Mouse (Mus musculus): ENCODE data around the gene Hbb-bh2. TPM values are rescaled to one million over a fixed set of nuclear protein-coding genes. Genes with fewer than 3 reads are reported as not detected.
"Not testable (repeated sequence)": the region's sequence is repeated elsewhere in the genome, so short reads cannot be mapped to it uniquely, and the experiment has no call there.

The Hbb-bh2 gene
- polyA plus RNA-seq, 1 experiment from 2014 or later, result not detected

- no peak within 1 kb of the TSS for H3K27ac ChIP-seq
- ATAC-seq (replicated peaks), result no peak
- H3K4me2 ChIP-seq, result no peak within 1 kb of the TSS
- no peaks in the 10 kb centered on the region for H3K4me1 ChIP-seq
- H3K9me3 ChIP-seq, result no peaks in the 10 kb centered on the region
- 86% methylated on average over 2 of the region's 2 CpGs for WGBS
- no peak within 1 kb of the TSS for H3K9ac ChIP-seq
- no peaks in the 10 kb centered on the region for H3K27me3 ChIP-seq (replicated peaks)
- no peak within 1 kb of the TSS for H3K4me3 ChIP-seq
- no peaks in the 10 kb centered on the region for H3K36me3 ChIP-seq (replicated peaks)
Observed at GRCm38 (mm10) chr7:103843034-103843433, 2.7 kb upstream of the Hbb-bh2 start, which contains the start of gene Hbb-bh1. TSS of gene Hbb-bh1 (minus strand) at chr7:103843164.

DNA sequence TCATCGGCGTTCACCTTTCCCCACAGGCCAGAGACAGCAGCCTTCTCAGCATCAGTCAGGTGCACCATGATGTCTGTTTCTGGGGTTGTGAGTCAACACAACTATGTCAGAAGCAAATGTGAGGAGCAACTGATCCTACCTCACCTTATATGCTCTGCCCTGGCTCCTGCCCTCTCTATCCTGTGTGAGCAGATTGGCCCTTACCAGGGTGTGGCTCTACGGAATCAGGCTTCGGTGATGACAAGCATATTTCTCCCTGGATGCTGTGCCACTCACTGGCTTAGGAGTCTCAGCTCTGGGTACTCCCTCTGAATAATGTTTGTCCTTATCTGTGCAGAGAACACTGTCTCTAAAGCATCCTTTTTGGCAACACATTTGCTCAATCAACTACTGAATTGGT, 12.5 kb downstream of the Hbb-bh2 start, which contains the start of gene Hbb-bs:
TSS of gene Hbb-bs (minus strand) at position 289 of the 400 bp plus-strand sequence.
- Histone ChIP-seq H3K9me3 (no peaks in the 10 kb centered on the region), H3K9ac (no peak within 1 kb of the TSS), H3K27ac (no peak within 1 kb of the TSS), H3K27me3 (replicated peaks) (no peaks in the 10 kb centered on the region), H3K36me3 (replicated peaks) (no peaks in the 10 kb centered on the region), H3K4me1 (no peaks in the 10 kb centered on the region), H3K4me2 (no peak within 1 kb of the TSS), H3K4me3 (no peak within 1 kb of the TSS)
- WGBS, result 94% methylated on average over 4 of the region's 4 CpGs
- ATAC-seq (replicated peaks), result no peak

DNA sequence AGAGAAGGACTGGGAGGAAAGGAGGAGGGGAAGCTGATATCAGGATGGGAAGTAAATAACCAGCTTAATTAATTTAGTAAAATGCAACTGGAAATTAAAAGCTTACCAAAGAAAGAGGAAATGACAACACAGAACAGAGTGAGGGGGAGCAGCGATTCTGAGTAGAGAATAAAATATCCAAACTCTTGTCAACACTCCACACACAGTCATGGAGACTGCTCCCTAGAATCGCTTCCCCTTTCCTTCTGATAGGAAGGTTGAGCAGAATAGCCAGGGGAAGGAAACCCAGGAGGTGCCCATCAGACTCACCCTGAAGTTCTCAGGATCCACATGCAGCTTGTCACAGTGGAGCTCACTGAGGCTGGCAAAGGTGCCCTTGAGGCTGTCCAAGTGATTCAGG, 13.2 kb downstream of the Hbb-bh2 start:
- H3K4me2 ChIP-seq; H3K9me3 ChIP-seq; H3K9ac ChIP-seq; H3K27ac ChIP-seq; H3K4me3 ChIP-seq; H3K36me3 ChIP-seq (replicated peaks); H3K4me1 ChIP-seq; H3K27me3 ChIP-seq (replicated peaks); ATAC-seq (replicated peaks): not testable (repeated sequence)
- no CpG with 5 or more reads among the region's 2 CpGs for WGBS

GRCm38 (mm10) chr7:103826255-103826887, 13.9 kb downstream of the Hbb-bh2 start:
- H3K9me3 ChIP-seq, result no peaks in the 10 kb centered on the region
- no peak overlapping the region for H3K4me2 ChIP-seq
- H3K4me1 ChIP-seq, result no peaks in the 10 kb centered on the region
- no peak overlapping the region for H3K4me3 ChIP-seq
- ATAC-seq (replicated peaks), result no peak
- H3K27me3 ChIP-seq (replicated peaks), result no peaks in the 10 kb centered on the region
- H3K36me3 ChIP-seq (replicated peaks), result no peaks in the 10 kb centered on the region
- H3K27ac ChIP-seq, result no peak overlapping the region
- WGBS, result 46% methylated on average over 3 of the region's 3 CpGs
- no peak overlapping the region for H3K9ac ChIP-seq

- Histone ChIP-seq H3K36me3 (replicated peaks) (no peaks in the 10 kb centered on the region), H3K27me3 (replicated peaks) (no peaks in the 10 kb centered on the region), H3K4me2 (no peak overlapping the region), H3K4me1 (no peaks in the 10 kb centered on the region), H3K4me3 (no peak overlapping the region), H3K9me3 (no peaks in the 10 kb centered on the region), H3K27ac (no peak overlapping the region), H3K9ac (no peak overlapping the region)
- no peak for ATAC-seq (replicated peaks)
- WGBS, result 90% methylated on average over 3 of the region's 3 CpGs
Observed at GRCm38 (mm10) chr7:103825536-103826254, 14.6 kb downstream of the Hbb-bh2 start.

GRCm38 (mm10) chr7:103824597-103824996, 15.7 kb downstream of the Hbb-bh2 start:
- ATAC-seq (replicated peaks), result no peak
- WGBS, result 88% methylated on average over 2 of the region's 2 CpGs
- Histone ChIP-seq H3K4me2 (no peak overlapping the region), H3K9me3 (no peaks in the 10 kb centered on the region), H3K36me3 (replicated peaks) (no peaks in the 10 kb centered on the region), H3K4me1 (no peaks in the 10 kb centered on the region), H3K4me3 (no peak overlapping the region), H3K27ac (no peak overlapping the region), H3K9ac (no peak overlapping the region), H3K27me3 (replicated peaks) (no peaks in the 10 kb centered on the region)

GRCm38 (mm10) chr7:103815085-103815484, 25.2 kb downstream of the Hbb-bh2 start:
- 86% methylated on average over 1 of the region's 2 CpGs for WGBS
- H3K27me3 ChIP-seq (replicated peaks); H3K4me2 ChIP-seq; H3K9me3 ChIP-seq; H3K9ac ChIP-seq; H3K27ac ChIP-seq; H3K4me1 ChIP-seq; H3K36me3 ChIP-seq (replicated peaks); ATAC-seq (replicated peaks); H3K4me3 ChIP-seq: not testable (repeated sequence)

GRCm38 (mm10) chr7:103813766-103814165, 26.6 kb downstream of the Hbb-bh2 start, which contains the start of gene Hbb-bt:
TSS of gene Hbb-bt (minus strand) at chr7:103813996.
- no peaks in the 10 kb centered on the region for H3K4me1 ChIP-seq
- no peak for ATAC-seq (replicated peaks)
- no peak within 1 kb of the TSS for H3K9ac ChIP-seq
- no peaks in the 10 kb centered on the region for H3K36me3 ChIP-seq (replicated peaks)
- 80% methylated on average over 3 of the region's 3 CpGs for WGBS
- H3K27ac ChIP-seq, result no peak within 1 kb of the TSS
- H3K9me3 ChIP-seq, result no peaks in the 10 kb centered on the region
- H3K4me3 ChIP-seq, result no peak within 1 kb of the TSS
- no peak within 1 kb of the TSS for H3K4me2 ChIP-seq
- H3K27me3 ChIP-seq (replicated peaks), result no peaks in the 10 kb centered on the region

DNA sequence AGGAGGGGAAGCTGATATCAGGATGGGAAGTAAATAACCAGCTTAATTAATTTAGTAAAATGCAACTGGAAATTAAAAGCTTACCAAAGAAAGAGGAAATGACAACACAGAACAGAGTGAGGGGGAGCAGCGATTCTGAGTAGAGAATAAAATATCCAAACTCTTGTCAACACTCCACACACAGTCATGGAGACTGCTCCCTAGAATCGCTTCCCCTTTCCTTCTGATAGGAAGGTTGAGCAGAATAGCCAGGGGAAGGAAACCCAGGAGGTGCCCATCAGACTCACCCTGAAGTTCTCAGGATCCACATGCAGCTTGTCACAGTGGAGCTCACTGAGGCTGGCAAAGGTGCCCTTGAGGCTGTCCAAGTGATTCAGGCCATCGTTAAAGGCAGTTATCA, 27.2 kb downstream of the Hbb-bh2 start:
- H3K4me3 ChIP-seq; ATAC-seq (replicated peaks); H3K27ac ChIP-seq; H3K9me3 ChIP-seq; H3K4me2 ChIP-seq; H3K4me1 ChIP-seq; H3K9ac ChIP-seq; H3K27me3 ChIP-seq (replicated peaks); H3K36me3 ChIP-seq (replicated peaks): not testable (repeated sequence)
- no CpG with 5 or more reads among the region's 3 CpGs for WGBS

- H3K9ac ChIP-seq, result no peak overlapping the region
- no peak overlapping the region for H3K27ac ChIP-seq
- no peak overlapping the region for H3K4me3 ChIP-seq
- 76% methylated on average over 1 of the region's 1 CpGs for WGBS
- H3K9me3 ChIP-seq, result no peaks in the 10 kb centered on the region
- H3K4me2 ChIP-seq, result no peak overlapping the region
- no peaks in the 10 kb centered on the region for H3K4me1 ChIP-seq
- ATAC-seq (replicated peaks), result no peak
- no peaks in the 10 kb centered on the region for H3K36me3 ChIP-seq (replicated peaks)
- no peaks in the 10 kb centered on the region for H3K27me3 ChIP-seq (replicated peaks)
Observed at GRCm38 (mm10) chr7:103812174-103812573, 28.1 kb downstream of the Hbb-bh2 start.

GRCm38 (mm10) chr7:103811223-103811845, 29.0 kb downstream of the Hbb-bh2 start:
- H3K27ac ChIP-seq, result no peak overlapping the region
- H3K4me2 ChIP-seq, result no peak overlapping the region
- no peaks in the 10 kb centered on the region for H3K27me3 ChIP-seq (replicated peaks)
- no peak overlapping the region for H3K9ac ChIP-seq
- H3K4me3 ChIP-seq, result no peak overlapping the region
- 88% methylated on average over 1 of the region's 1 CpGs for WGBS
- H3K9me3 ChIP-seq, result no peaks in the 10 kb centered on the region
- H3K4me1 ChIP-seq, result no peaks in the 10 kb centered on the region
- ATAC-seq (replicated peaks), result no peak
- H3K36me3 ChIP-seq (replicated peaks), result no peaks in the 10 kb centered on the region

DNA sequence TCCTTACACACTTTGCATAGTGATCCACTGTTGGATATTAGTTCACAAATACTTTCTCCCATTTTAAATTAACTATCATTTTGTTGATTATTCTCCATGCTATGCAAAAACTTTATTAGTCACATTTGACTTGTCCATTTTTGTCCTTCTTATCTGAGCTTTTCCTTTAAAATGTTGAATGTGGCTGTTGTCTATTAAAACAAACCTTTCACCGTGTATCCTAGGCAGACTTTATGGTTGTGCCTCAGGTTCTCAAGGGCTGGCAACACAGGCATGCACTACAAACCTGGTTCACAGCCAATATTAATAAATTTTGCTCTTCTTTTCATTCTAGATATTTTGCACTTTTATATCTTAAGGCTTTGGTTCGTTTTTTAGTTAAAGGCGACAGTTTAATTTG, 29.6 kb downstream of the Hbb-bh2 start:
- Histone ChIP-seq H3K9ac (no peak overlapping the region), H3K4me1 (no peaks in the 10 kb centered on the region), H3K36me3 (replicated peaks) (no peaks in the 10 kb centered on the region), H3K27ac (no peak overlapping the region), H3K4me2 (no peak overlapping the region), H3K4me3 (no peak overlapping the region), H3K27me3 (replicated peaks) (no peaks in the 10 kb centered on the region), H3K9me3 (no peaks in the 10 kb centered on the region)
- ATAC-seq (replicated peaks), result no peak
- 86% methylated on average over 3 of the region's 3 CpGs for WGBS
